Mouse (Mus musculus): ENCODE results near the gene Stxbp5. TPM values are rescaled to one million over a fixed set of nuclear protein-coding genes. Genes with fewer than 3 reads are reported as not detected.

Stxbp5 gene
- 7.1 and 8.5 TPM in 2 replicates for polyA plus RNA-seq (2016; fragmentation: Nextera tagmentation; extraction: Ambion mirVana)

DNA sequence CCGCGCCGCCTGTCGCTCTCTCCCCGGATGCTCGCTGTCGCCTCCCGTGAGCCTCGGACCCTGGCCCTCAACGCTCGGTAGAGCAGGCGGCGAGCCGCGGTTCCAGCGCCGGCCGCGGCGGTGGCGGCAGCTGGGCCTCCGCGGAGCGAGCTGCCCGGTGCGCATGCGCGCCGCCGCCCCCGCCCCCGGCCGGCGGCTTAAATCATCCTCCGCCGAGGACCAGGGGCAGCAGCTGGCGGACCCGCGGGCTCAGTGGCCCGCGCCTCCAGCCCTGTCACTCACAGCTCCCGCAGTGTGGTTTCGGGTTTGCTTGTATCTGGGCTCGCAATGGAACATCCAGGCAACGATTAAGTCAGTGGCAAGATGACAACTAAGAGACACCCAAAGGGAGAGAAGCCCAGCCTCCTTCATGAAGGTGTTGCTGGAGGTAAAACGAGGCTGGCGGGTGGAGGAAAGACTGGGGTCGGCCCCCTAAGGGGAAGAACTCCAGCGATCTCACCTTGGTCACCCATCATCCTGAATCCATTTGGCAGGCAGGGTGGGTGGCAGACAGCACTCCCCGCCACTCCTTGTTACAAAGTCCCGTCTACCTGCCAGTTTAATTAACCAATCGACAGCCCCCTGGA, at the start of gene Stxbp5:
TSS of gene Stxbp5 (minus strand) at position 9 of the 626 bp plus-strand sequence.
- Histone ChIP-seq H3K4me1 (peaks cover 7% of the 10 kb centered on the region; the same call in 1 of the 2 replicates), H3K4me2 (replicated peaks) (peak within 1 kb of the TSS; percentile 82), H3K27me3 (replicated peaks) (no peaks in the 10 kb centered on the region), H3K27ac (peak within 1 kb of the TSS; percentile 95), H3K9me3 (no peaks in the 10 kb centered on the region), H3K9ac (peak within 1 kb of the TSS; percentile 96), H3K36me3 (no peaks in the 10 kb centered on the region), H3K4me3 (peak within 1 kb of the TSS; percentile 90)
- peak; percentile 90 for ATAC-seq (ENCODE audit: low FRiP score, low read depth)
- under 1% methylated on average over 51 of the region's 52 CpGs for WGBS

DNA sequence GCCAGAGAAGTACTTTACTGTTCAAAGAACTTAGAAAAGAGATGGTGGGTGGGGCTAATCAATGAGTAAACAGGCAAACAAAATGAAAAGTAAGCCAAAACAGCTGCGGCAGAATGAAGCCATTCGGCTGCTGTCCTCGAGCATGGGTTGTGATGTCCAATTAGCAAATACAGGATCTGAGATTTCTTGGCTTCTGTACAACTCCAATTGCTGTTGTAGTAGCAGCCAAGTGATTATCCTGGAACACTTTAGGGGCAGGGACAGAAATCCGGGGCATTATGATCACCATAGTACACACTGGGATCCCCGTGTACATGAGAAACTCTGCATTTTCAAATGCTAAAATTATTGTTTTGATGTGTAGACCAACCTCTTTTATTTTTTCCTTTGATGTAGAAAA, 11.5 kb upstream of the Stxbp5 start:
- Histone ChIP-seq H3K27ac (no peak overlapping the region), H3K4me1 (no peaks in the 10 kb centered on the region), H3K27me3 (replicated peaks) (no peaks in the 10 kb centered on the region), H3K4me2 (replicated peaks) (no peak overlapping the region), H3K9me3 (no peaks in the 10 kb centered on the region), H3K4me3 (no peak overlapping the region), H3K36me3 (no peaks in the 10 kb centered on the region), H3K9ac (no peak overlapping the region)
- no peak for ATAC-seq (ENCODE audit: low FRiP score, low read depth)
- WGBS: 94% methylated on average over 5 of the region's 5 CpGs

DNA sequence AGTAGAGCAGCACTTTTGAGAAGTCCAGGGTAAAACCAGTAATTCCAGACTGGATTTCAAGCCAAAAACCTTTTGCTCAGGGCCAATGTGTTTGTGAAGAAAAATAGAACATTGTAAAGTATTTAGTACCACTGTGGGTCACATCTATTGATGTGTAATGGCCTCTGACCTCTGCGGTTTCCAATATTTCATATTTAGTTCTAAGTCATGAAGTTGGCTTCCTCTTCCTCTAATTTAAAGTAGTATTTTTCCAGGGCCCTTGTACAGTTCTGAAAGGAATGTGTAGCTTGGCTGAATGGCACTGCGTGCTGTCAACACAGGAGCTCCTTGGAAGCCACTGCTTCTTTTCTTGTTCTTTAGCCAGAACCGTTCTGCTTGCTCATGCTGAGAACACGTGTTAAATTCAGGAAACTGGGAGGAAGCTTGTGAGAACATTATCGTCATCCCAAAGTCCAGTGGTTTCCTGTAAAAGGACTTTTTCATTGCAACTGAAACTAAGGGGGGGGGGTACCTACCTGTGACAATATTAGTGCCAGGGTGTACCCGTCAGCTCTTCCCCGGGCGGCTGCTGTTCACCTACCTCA, 7.1 kb upstream of the Stxbp5 start:
- WGBS: 86% methylated on average over 8 of the region's 8 CpGs
- no peak overlapping the region for H3K4me3 ChIP-seq
- H3K27ac ChIP-seq: no peak overlapping the region
- no peaks in the 10 kb centered on the region for H3K4me1 ChIP-seq
- no peaks in the 10 kb centered on the region for H3K36me3 ChIP-seq
- no peak overlapping the region for H3K9ac ChIP-seq
- no peak for ATAC-seq (ENCODE audit: low FRiP score, low read depth)
- no peaks in the 10 kb centered on the region for H3K27me3 ChIP-seq (replicated peaks)
- no peak overlapping the region for H3K4me2 ChIP-seq (replicated peaks)
- no peaks in the 10 kb centered on the region for H3K9me3 ChIP-seq

DNA sequence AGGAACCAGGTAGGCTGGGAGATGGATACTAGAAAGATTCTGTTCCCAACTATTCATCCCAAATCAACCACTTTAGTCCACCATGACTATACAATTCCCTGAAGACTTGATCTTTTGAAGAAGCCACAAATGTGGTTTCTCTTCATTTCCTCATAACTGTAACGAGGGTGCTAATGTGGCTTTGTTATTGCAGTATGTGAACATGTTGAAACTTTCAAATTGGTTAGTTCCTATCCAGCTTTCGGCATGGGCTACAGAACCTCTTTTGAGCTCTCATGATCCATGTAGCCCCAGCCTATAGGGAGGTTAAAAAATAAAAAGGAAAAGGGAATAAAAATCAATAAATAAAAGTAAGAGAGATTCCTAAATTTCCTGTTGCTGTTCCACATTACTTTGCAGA, 6.6 kb upstream of the Stxbp5 start:
- H3K4me3 ChIP-seq: no peak overlapping the region
- H3K27ac ChIP-seq: no peak overlapping the region
- no peak overlapping the region for H3K4me2 ChIP-seq (replicated peaks)
- ATAC-seq (ENCODE audit: low FRiP score, low read depth): no peak
- no peaks in the 10 kb centered on the region for H3K27me3 ChIP-seq (replicated peaks)
- no peaks in the 10 kb centered on the region for H3K36me3 ChIP-seq
- WGBS: 83% methylated on average over 2 of the region's 2 CpGs
- H3K9me3 ChIP-seq: no peaks in the 10 kb centered on the region
- H3K4me1 ChIP-seq: no peaks in the 10 kb centered on the region
- no peak overlapping the region for H3K9ac ChIP-seq

DNA sequence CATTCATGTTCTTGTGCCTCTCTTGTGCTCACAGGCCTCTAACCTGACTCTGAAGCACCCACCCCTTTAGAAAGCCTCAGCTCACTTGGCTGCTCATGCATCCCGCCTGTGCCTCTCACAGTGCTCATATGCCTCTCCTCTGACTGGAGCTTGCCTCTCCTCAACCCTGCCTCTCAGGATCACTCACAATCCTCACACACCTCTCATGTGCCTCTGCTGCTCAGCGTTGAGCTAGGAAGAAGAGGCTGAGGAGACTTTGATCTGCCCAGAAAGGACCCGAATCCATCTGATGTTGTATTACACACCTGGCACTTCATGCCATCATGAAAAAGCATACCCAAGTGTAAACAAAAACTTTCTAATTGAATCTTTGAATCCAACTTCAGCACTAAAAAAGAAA, 5.3 kb upstream of the Stxbp5 start:
- no peaks in the 10 kb centered on the region for H3K9me3 ChIP-seq
- WGBS: 63% methylated on average over 3 of the region's 3 CpGs
- no peak overlapping the region for H3K27ac ChIP-seq
- no peak overlapping the region for H3K9ac ChIP-seq
- H3K36me3 ChIP-seq: no peaks in the 10 kb centered on the region
- no peaks in the 10 kb centered on the region for H3K27me3 ChIP-seq (replicated peaks)
- ATAC-seq (ENCODE audit: low FRiP score, low read depth): no peak
- no peaks in the 10 kb centered on the region for H3K4me1 ChIP-seq
- no peak overlapping the region for H3K4me3 ChIP-seq
- no peak overlapping the region for H3K4me2 ChIP-seq (replicated peaks)

DNA sequence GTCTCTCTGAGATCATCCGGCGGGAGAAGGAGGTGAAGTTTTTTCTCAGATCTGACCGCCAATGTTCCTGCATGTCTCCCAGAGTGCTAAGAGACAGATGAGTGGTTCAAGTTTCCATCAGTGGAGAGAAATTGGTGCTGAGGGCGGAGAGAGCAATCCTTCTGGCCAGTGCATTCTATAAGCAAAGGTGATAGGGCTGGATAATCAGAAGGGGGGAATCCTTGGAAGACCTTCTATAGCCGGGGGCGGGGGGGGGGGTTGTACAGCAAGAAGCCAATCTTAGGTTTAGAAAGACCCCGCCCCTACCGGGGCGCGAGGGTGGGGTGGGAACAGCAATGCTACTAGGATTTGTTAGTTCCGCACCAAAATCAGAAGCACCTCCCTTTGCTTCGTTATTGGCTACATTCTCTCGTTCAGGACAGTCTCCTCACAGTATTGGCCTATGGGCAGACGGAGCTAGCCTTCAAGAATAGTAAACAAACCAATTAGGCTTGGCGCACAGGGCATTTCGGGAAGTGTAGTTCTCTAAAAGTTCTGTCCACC, 889 bp upstream of the Stxbp5 start:
- Histone ChIP-seq H3K27ac (peak overlapping the region; percentile 95; the same call in 1 of the 2 replicates), H3K9ac (peak overlapping the region; percentile 96; the same call in 1 of the 2 replicates), H3K27me3 (replicated peaks) (no peaks in the 10 kb centered on the region), H3K36me3 (no peaks in the 10 kb centered on the region), H3K9me3 (no peaks in the 10 kb centered on the region), H3K4me3 (peak overlapping the region; percentile 90), H3K4me2 (replicated peaks) (peak overlapping the region; percentile 82), H3K4me1 (peaks cover 7% of the 10 kb centered on the region; the same call in 1 of the 2 replicates)
- peak; percentile 89 for ATAC-seq (ENCODE audit: low FRiP score, low read depth)
- 0% methylated on average over 16 of the region's 16 CpGs for WGBS

DNA sequence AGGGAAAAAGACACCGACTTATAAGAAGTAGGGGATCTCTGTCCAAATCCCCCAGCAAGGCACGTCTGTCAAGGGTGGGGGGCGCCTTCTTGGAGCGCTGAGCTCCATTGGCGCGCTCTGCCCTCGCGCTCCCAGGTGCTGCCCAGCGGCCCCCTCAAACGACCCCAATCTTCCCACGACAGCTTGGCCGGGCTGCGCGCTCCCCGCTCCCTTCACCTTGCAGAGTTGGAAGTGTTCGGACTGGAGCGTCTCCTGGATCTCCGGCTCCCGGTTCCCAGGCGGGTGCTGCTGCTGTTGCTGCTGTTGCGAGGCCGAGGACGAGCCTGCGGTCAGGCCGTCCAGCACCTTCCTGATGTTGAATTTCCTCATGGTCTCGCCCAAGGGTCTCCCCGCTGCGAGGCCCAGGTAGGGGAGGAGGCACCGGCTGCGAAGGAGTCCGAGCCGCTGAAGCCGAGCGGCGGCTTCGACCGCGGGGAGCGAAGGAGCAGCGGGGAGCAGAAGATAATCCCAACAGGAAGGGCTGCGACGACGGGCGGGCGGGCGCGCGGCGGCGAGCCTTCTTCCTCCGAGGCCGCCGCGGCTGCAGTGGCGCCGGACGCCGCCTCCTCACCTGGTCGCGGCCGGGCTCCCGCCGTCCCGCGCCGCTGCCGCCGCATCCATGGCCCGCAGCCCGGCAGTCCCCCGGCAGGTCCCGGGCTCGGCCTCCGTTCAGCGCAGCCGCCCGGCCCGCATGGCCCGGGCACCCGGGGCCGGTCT, 386 bp downstream of the Stxbp5 start:
- peaks cover 7% of the 10 kb centered on the region; the same call in 1 of the 2 replicates for H3K4me1 ChIP-seq
- peak; percentile 54 for ATAC-seq (ENCODE audit: low FRiP score, low read depth)
- H3K9me3 ChIP-seq: no peaks in the 10 kb centered on the region
- H3K4me3 ChIP-seq: peak overlapping the region; percentile 90
- H3K36me3 ChIP-seq: no peaks in the 10 kb centered on the region
- peak overlapping the region; percentile 95 for H3K27ac ChIP-seq
- WGBS: under 1% methylated on average over 74 of the region's 81 CpGs
- no peaks in the 10 kb centered on the region for H3K27me3 ChIP-seq (replicated peaks)
- peak overlapping the region; percentile 82 for H3K4me2 ChIP-seq (replicated peaks)
- peak overlapping the region; percentile 96 for H3K9ac ChIP-seq

DNA sequence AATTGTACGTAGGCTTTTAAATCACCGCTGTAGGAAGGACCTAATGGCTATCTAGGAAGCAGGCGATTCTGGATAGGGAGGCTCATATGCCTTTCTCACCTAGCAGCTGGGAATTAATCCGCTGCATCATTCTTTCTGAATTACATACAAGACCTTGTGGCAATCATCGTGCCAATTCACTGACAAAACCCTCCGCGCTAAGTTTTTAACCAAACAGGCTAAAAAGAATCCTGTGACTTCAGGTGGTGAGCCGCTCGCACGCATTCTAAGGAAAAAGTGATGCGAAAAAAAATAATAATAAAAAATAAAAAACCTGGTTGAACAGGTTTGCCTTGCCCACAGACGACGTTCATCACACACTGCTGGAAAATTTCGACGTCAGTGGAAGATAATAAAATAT, 1.1 kb downstream of the Stxbp5 start:
- Histone ChIP-seq H3K27me3 (replicated peaks) (no peaks in the 10 kb centered on the region), H3K36me3 (no peaks in the 10 kb centered on the region), H3K4me2 (replicated peaks) (peak overlapping the region; percentile 82), H3K4me1 (peaks cover 7% of the 10 kb centered on the region; the same call in 1 of the 2 replicates), H3K4me3 (peak overlapping the region; percentile 90), H3K9ac (peak overlapping the region; percentile 96; the same call in 1 of the 2 replicates), H3K27ac (no peak overlapping the region), H3K9me3 (no peaks in the 10 kb centered on the region)
- ATAC-seq (ENCODE audit: low FRiP score, low read depth): no peak
- WGBS: 2% methylated on average over 15 of the region's 15 CpGs

DNA sequence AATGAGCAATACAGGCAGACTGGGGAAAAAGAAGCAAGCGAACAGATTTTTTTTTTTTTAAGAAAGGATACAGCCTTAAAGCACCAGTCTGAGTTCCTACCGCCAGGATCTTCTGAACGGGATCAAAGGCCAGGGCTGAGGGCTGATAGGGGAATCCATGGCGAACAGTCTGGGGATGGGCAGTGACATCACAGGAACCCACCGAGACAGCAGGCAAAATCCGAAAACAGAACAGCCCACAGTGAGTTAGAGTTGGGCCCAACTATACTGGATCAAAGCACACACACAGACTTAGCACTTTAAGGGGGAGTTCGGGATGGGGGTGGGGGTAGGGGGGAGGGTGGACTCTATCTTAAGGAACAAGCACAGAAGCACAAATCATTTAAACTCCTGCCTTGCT, 1.8 kb downstream of the Stxbp5 start:
- Histone ChIP-seq H3K4me1 (peaks cover 7% of the 10 kb centered on the region; the same call in 1 of the 2 replicates), H3K4me2 (replicated peaks) (peak overlapping the region; percentile 82), H3K9me3 (no peaks in the 10 kb centered on the region), H3K27ac (no peak overlapping the region), H3K9ac (peak overlapping the region; percentile 5; the same call in 1 of the 2 replicates), H3K4me3 (peak overlapping the region; percentile 90), H3K36me3 (no peaks in the 10 kb centered on the region), H3K27me3 (replicated peaks) (no peaks in the 10 kb centered on the region)
- WGBS: 3% methylated on average over 7 of the region's 7 CpGs
- no peak for ATAC-seq (ENCODE audit: low FRiP score, low read depth)

DNA sequence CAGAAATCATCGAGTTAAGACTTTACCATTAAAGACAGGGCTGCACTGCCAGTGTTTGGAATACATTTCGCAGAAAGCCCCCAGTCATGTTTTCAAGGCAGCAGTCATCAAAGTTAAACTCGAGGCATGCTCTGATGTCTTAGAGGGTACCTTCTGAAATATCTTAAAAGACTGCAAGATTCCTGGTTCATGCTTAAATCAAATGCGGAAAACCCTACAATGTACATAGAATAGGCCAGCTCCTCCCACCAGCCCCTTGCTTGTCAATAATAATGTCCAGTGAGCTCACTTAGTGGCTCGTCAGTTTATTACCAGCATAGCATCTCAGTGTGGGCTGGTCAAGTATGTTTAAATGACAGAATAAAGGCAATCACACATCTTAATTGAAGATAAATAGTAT, 3.0 kb downstream of the Stxbp5 start:
- H3K9ac ChIP-seq: no peak overlapping the region

DNA sequence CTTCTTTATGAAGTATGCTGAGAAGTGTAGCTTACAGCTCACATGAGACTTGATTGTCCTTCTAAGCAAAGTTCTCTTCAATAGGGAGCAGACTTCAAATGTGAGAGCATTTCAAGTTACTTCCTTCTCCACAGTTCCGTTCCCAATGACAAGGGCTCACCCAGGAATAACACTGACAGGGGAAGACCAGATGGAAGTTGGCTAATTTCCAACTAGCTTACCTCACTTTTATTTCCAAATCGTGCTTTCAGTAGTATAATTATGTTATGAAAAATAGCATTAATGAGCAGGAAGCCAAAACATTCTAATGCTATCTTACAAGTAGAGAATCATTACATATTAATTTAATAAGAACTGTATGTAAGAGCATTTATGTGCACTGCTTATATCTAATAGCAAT, 7.3 kb downstream of the Stxbp5 start:
- Histone ChIP-seq H3K4me3 (no peak overlapping the region), H3K27me3 (replicated peaks) (no peaks in the 10 kb centered on the region), H3K27ac (no peak overlapping the region), H3K4me2 (replicated peaks) (no peak overlapping the region), H3K9me3 (no peaks in the 10 kb centered on the region), H3K9ac (no peak overlapping the region), H3K4me1 (no peaks in the 10 kb centered on the region), H3K36me3 (no peaks in the 10 kb centered on the region)
- no peak for ATAC-seq (ENCODE audit: low FRiP score, low read depth)
- WGBS: 86% methylated on average over 2 of the region's 2 CpGs

More for the DNA sequence above, 3.0 kb downstream of the Stxbp5 start:
- Histone ChIP-seq H3K4me2 (replicated peaks) (0 out of 2 replicates have a peak overlapping the region, but pooled peaks have one; percentile 0), H3K4me3 (no peak overlapping the region), H3K27ac (no peak overlapping the region), H3K36me3 (no peaks in the 10 kb centered on the region), H3K4me1 (peaks cover 7% of the 10 kb centered on the region; the same call in 1 of the 2 replicates), H3K27me3 (replicated peaks) (no peaks in the 10 kb centered on the region), H3K9me3 (no peaks in the 10 kb centered on the region)
- 69% methylated on average over 5 of the region's 5 CpGs for WGBS
- no peak for ATAC-seq (ENCODE audit: low FRiP score, low read depth)

DNA sequence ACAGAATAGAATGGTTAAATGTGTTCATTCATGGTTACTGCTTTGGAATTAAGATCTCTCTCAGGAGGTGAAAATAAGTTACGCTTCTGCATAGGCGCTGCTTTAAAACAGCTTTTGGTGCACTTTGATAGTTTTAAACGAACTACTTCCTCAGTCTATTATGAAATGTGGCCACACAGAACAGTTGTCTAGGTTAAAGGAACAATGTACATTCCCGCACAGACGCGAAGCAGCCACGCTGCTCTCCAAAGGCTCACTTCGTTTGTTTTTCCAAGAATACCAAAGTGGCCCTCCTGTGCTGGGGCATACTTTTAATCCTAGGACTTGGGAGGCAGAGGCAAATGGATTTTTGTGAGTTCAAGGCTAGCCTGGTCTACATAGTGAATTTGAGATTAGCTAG, 11.2 kb downstream of the Stxbp5 start:
- 63% methylated on average over 8 of the region's 8 CpGs for WGBS
- ATAC-seq (ENCODE audit: low FRiP score, low read depth): no peak
- Histone ChIP-seq H3K27ac (no peak overlapping the region), H3K27me3 (replicated peaks) (no peaks in the 10 kb centered on the region), H3K9me3 (no peaks in the 10 kb centered on the region), H3K36me3 (0 out of 2 replicates have a peak, but pooled peaks cover 7% of the 10 kb centered on the region), H3K4me2 (replicated peaks) (no peak overlapping the region), H3K9ac (no peak overlapping the region), H3K4me3 (no peak overlapping the region), H3K4me1 (no peaks in the 10 kb centered on the region)

Data from neural tube, embryonic 12.5 days (tissue).